Mouse (Mus musculus) small intestine, adult 2 months (tissue): ENCODE measurements at regions not wholly inside any gene's neighbourhood (a gene's known extent, or its start where the extent isn't known, plus 50 kb on each side); places are given as distances from the start of the nearest gene placed in this dataset.

Experiments used
- H3K27ac ChIP-seq: fragments of 200-500 bp; 2 replicates; pipeline ENCODE4 v1.5.1; 2012; ENCODE audit warnings: low read depth, low read length, control low read depth, inconsistent platforms; ENCODE audit not compliant: insufficient read depth
- H3K27me3 ChIP-seq: fragments of 200-500 bp; 2 replicates; pipeline ENCODE4 v1.6.1; 2012; ENCODE audit warnings: mild to moderate bottlenecking, moderate library complexity, low read length, inconsistent platforms; ENCODE audit not compliant: control insufficient read depth, insufficient read depth
- H3K36me3 ChIP-seq: fragments of 200-500 bp; 2 replicates; pipeline ENCODE4 v1.6.1; 2012; ENCODE audit warnings: mild to moderate bottlenecking, low read length, control low read depth, inconsistent platforms; ENCODE audit not compliant: control insufficient read depth, insufficient read depth
- H3K4me1 ChIP-seq: fragments of 200-500 bp; 2 replicates; pipeline ENCODE4 v1.6.1; 2012; ENCODE audit warnings: low read length, inconsistent platforms, mixed read lengths; ENCODE audit not compliant: control insufficient read depth, insufficient read depth, insufficient read length
- H3K4me3 ChIP-seq: fragments of 200-500 bp; 2 replicates; pipeline ENCODE4 v1.5.1; 2012; ENCODE audit warnings: low read depth, mild to moderate bottlenecking, control low read depth, inconsistent platforms, low read length, moderate library complexity
- CTCF ChIP-seq: fragments of 200-500 bp; IDR thresholded peaks from 2 replicates; pipeline ENCODE4 v1.5.1; 2012; ENCODE audit warnings: low read depth, mild to moderate bottlenecking, control low read depth, inconsistent platforms, low read length, moderate library complexity, mixed read lengths; ENCODE audit not compliant: insufficient replicate concordance, insufficient read length; ENCODE audit errors: extremely low read depth
- POLR2A ChIP-seq: fragments of 200-500 bp; IDR thresholded peaks from 2 replicates; pipeline ENCODE4 v1.6.1; 2012; ENCODE audit warnings: low read depth, mild to moderate bottlenecking, control low read depth, inconsistent platforms, low read length, moderate library complexity
- WGBS: fragments of 180-500 bp; shearing (Covaris S2); methylation state at CpG from one replicate; pipeline ENCODE4 v1.1.7; 2018; 5-methylcytosine and 5-hydroxymethylcytosine counted together

- Histone ChIP-seq H3K4me1 (no peaks in the 10 kb centered on the region), H3K27ac (no peak overlapping the region), H3K36me3 (no peaks in the 10 kb centered on the region), H3K4me3 (no peak overlapping the region), H3K27me3 (no peaks in the 10 kb centered on the region)
- TF ChIP-seq CTCF (no peak), POLR2A (no peak)
- WGBS = 45% methylated on average over 4 of the region's 4 CpGs
Observed at GRCm38 (mm10) chr3:120982218-120982617, 189.3 kb downstream of the Rwdd3 start.

GRCm38 (mm10) chr3:120970746-120971466, 200.6 kb downstream of the Rwdd3 start:
- TF ChIP-seq CTCF = no peak
- TF ChIP-seq POLR2A = no peak
- H3K4me3 ChIP-seq = no peak overlapping the region
- H3K36me3 ChIP-seq = no peaks in the 10 kb centered on the region
- no peak overlapping the region for H3K27ac ChIP-seq
- no peaks in the 10 kb centered on the region for H3K27me3 ChIP-seq
- H3K4me1 ChIP-seq = no peaks in the 10 kb centered on the region
- WGBS = 85% methylated on average over 14 of the region's 14 CpGs

DNA sequence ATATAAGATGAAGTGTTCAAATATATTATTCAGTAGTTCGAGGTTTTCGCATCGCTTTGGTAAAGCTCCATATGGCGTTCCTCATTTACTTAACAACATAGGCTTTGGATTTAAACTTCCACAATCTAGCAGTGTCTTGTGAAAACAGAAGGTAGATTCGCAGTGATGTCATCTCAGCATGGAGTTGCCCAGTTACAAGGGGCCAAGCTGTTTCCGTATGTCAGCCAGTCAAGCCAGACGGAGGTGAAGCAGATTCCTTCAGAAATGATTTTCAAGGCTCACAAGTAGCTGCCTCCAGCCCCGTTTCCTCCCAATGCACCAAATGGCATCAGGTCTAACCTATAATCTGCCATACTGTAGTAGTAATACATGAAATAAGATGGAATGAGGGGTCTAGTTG, 224.6 kb downstream of the Rwdd3 start:
- WGBS = 82% methylated on average over 8 of the region's 8 CpGs
- Histone ChIP-seq H3K36me3 (no peaks in the 10 kb centered on the region), H3K4me1 (no peaks in the 10 kb centered on the region), H3K27ac (no peak overlapping the region), H3K27me3 (no peaks in the 10 kb centered on the region), H3K4me3 (no peak overlapping the region)
- TF ChIP-seq CTCF (no peak), POLR2A (no peak)

DNA sequence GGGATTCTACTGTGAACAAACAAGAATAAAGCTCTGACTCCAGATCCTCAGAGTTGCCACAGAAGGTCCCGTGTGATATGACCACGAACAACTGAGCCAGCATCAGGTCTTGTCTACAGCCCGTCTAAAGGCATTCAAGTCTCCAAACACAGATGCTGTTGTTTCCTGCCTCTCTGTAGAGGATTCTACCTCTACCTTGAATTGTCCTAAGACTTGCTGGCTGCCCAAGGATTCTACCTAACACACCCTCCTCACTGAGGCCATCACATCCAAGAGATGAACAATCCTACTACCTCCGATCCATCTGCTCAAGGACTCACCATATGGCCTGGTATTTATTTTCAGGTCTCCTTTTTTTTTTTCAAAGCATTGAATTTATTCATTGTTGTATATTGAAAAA, 237.1 kb downstream of the Rwdd3 start:
- Histone ChIP-seq H3K4me1 (no peaks in the 10 kb centered on the region), H3K36me3 (no peaks in the 10 kb centered on the region), H3K27ac (no peak overlapping the region), H3K4me3 (no peak overlapping the region), H3K27me3 (no peaks in the 10 kb centered on the region)
- no peak for TF ChIP-seq POLR2A
- TF ChIP-seq CTCF = no peak
- WGBS = 91% methylated on average over 4 of the region's 4 CpGs

GRCm38 (mm10) chr3:120920351-120920750, 251.1 kb downstream of the Rwdd3 start:
- WGBS = 65% methylated on average over 2 of the region's 2 CpGs
- TF ChIP-seq CTCF = no peak
- no peak for TF ChIP-seq POLR2A
- Histone ChIP-seq H3K27me3 (no peaks in the 10 kb centered on the region), H3K27ac (no peak overlapping the region), H3K4me3 (no peak overlapping the region), H3K36me3 (no peaks in the 10 kb centered on the region), H3K4me1 (no peaks in the 10 kb centered on the region)

- no peak for TF ChIP-seq POLR2A
- TF ChIP-seq CTCF = no peak
- Histone ChIP-seq H3K36me3 (no peaks in the 10 kb centered on the region), H3K27ac (no peak overlapping the region), H3K4me1 (no peaks in the 10 kb centered on the region), H3K27me3 (no peaks in the 10 kb centered on the region), H3K4me3 (no peak overlapping the region)
- 85% methylated on average over 5 of the region's 5 CpGs for WGBS
Observed at GRCm38 (mm10) chr3:120898931-120899330, 272.6 kb downstream of the Rwdd3 start.

GRCm38 (mm10) chr3:120898258-120898657, 273.2 kb downstream of the Rwdd3 start:
- TF ChIP-seq CTCF = no peak
- no peak for TF ChIP-seq POLR2A
- Histone ChIP-seq H3K36me3 (no peaks in the 10 kb centered on the region), H3K4me1 (no peaks in the 10 kb centered on the region), H3K27ac (no peak overlapping the region), H3K4me3 (no peak overlapping the region), H3K27me3 (no peaks in the 10 kb centered on the region)
- WGBS = 80% methylated on average over 9 of the region's 9 CpGs
